8 mouse cellular contexts compared by ENCODE assay signal in genomic region chr13:51792135-51792573, GRCm38 (mm10). TPM values are rescaled to one million over a fixed set of nuclear protein-coding genes. Genes with fewer than 3 reads are reported as not detected.
DNase-seq lines count a peak whose midpoint lies in the region; ATAC-seq lines count a peak whose summit lies in the region.

No protein-coding gene starts in this region.

- no peaks in the 10 kb centered on the region for H3K36me3 ChIP-seq in kidney, embryonic 14.5 days (ENCODE audit: control insufficient read depth, insufficient read depth, low read length)
- H3K36me3 ChIP-seq in forebrain, embryonic 12.5 days (replicated peaks): no peaks in the 10 kb centered on the region
- H3K36me3 ChIP-seq in kidney, embryonic 15.5 days: no peaks in the 10 kb centered on the region
- no peaks in the 10 kb centered on the region for H3K36me3 ChIP-seq in midbrain, embryonic 16.5 days (ENCODE audit: control insufficient read depth, insufficient read depth, low read length)

- peak overlapping the region; percentile 74 for H3K9ac ChIP-seq in kidney, embryonic 14.5 days (ENCODE audit: low read depth, low read length)
- peak overlapping the region; percentile 82 for H3K9ac ChIP-seq in forebrain, embryonic 12.5 days
- H3K9ac ChIP-seq in kidney, embryonic 15.5 days: peak overlapping the region; percentile 77
- peak overlapping the region; percentile 91 for H3K9ac ChIP-seq in midbrain, embryonic 16.5 days (ENCODE audit: low read depth, low read length)

- no peak overlapping the region for H3K27ac ChIP-seq in kidney, embryonic 14.5 days (ENCODE audit: low read depth, low read length)
- H3K27ac ChIP-seq in forebrain, embryonic 12.5 days: no peak overlapping the region
- 0 out of 2 replicates have a peak overlapping the region, but pooled peaks have one; percentile 73 for H3K27ac ChIP-seq in kidney, embryonic 15.5 days
- no peak overlapping the region for H3K27ac ChIP-seq in midbrain, embryonic 16.5 days (ENCODE audit: low read length)

- DNase-seq in kidney, postnatal 10 days: no peak
- DNase-seq in MN1 (ENCODE audit: low spot score): peak; percentile 37
- DNase-seq in adrenal gland, adult 18-20 months (ENCODE audit: low spot score in 2 of 2): no peak
- no peak for DNase-seq in embryo, embryonic 11 days

- peak overlapping the region; percentile 80 for H3K4me2 ChIP-seq in kidney, embryonic 14.5 days (replicated peaks; ENCODE audit: low read depth, low read length)
- H3K4me2 ChIP-seq in forebrain, embryonic 12.5 days: peak overlapping the region; percentile 92
- H3K4me2 ChIP-seq in kidney, embryonic 15.5 days: peak overlapping the region; percentile 98
- peak overlapping the region; percentile 89 for H3K4me2 ChIP-seq in midbrain, embryonic 16.5 days (ENCODE audit: low read length)

- ATAC-seq in kidney, embryonic 14.5 days (ENCODE audit: low FRiP score, low TSS enrichment): no peak; the same call in 1 of the 2 replicates
- no peak for ATAC-seq in forebrain, embryonic 12.5 days (ENCODE audit: low FRiP score)
- ATAC-seq in kidney, embryonic 15.5 days (replicated peaks; ENCODE audit: low FRiP score): no peak
- peak; percentile 27; the same call in 1 of the 2 replicates for ATAC-seq in midbrain, embryonic 16.5 days

- H3K4me3 ChIP-seq in kidney, embryonic 14.5 days (ENCODE audit: low read length): peak overlapping the region; percentile 65
- H3K4me3 ChIP-seq in forebrain, embryonic 12.5 days (replicated peaks): peak overlapping the region; percentile 84
- peak overlapping the region; percentile 84 for H3K4me3 ChIP-seq in kidney, embryonic 15.5 days (replicated peaks)
- peak overlapping the region; percentile 87 for H3K4me3 ChIP-seq in midbrain, embryonic 16.5 days (ENCODE audit: low read depth, low read length)

- H3K4me1 ChIP-seq in kidney, embryonic 14.5 days (ENCODE audit: control insufficient read depth, insufficient read depth, low read length): peaks cover 10% of the 10 kb centered on the region
- peaks cover 18% of the 10 kb centered on the region for H3K4me1 ChIP-seq in forebrain, embryonic 12.5 days
- peaks cover 33% of the 10 kb centered on the region for H3K4me1 ChIP-seq in kidney, embryonic 15.5 days
- H3K4me1 ChIP-seq in midbrain, embryonic 16.5 days (ENCODE audit: control insufficient read depth, insufficient read depth, low read length): peaks cover 23% of the 10 kb centered on the region

- 25% methylated on average over 11 of the region's 11 CpGs for WGBS in kidney, embryonic 14.5 days
- 35% methylated on average over 11 of the region's 11 CpGs for WGBS in forebrain, embryonic 12.5 days
- 24% methylated on average over 11 of the region's 11 CpGs for WGBS in kidney, embryonic 15.5 days
- WGBS in midbrain, embryonic 16.5 days: 26% methylated on average over 11 of the region's 11 CpGs

- peaks cover 7% of the 10 kb centered on the region for H3K27me3 ChIP-seq in kidney, embryonic 14.5 days (ENCODE audit: control insufficient read depth, insufficient read depth, low read length)
- peaks cover 38% of the 10 kb centered on the region for H3K27me3 ChIP-seq in forebrain, embryonic 12.5 days
- H3K27me3 ChIP-seq in kidney, embryonic 15.5 days: peaks cover 23% of the 10 kb centered on the region
- no peaks in the 10 kb centered on the region for H3K27me3 ChIP-seq in midbrain, embryonic 16.5 days (ENCODE audit: control insufficient read depth, insufficient read depth, low read depth, low read length)

- H3K9me3 ChIP-seq in kidney, embryonic 14.5 days (ENCODE audit: control insufficient read depth, low read length): no peaks in the 10 kb centered on the region
- H3K9me3 ChIP-seq in forebrain, embryonic 12.5 days: no peaks in the 10 kb centered on the region
- H3K9me3 ChIP-seq in kidney, embryonic 15.5 days (replicated peaks): no peaks in the 10 kb centered on the region
- H3K9me3 ChIP-seq in midbrain, embryonic 16.5 days (replicated peaks; ENCODE audit: control insufficient read depth, low read length, poor library complexity, severe bottlenecking): no peaks in the 10 kb centered on the region

RNA-seq across cellular contexts. Expression of gene Sema4d, which starts 1.4 kb away (rescaled TPM):
- polyA plus RNA-seq in kidney, embryonic 14.5 days (2014; fragmentation: Nextera tagmentation; extraction: Ambion mirVana): 11.3 and 20.2 TPM in 2 replicates
- polyA plus RNA-seq in forebrain, embryonic 12.5 days (2016; fragmentation: Nextera tagmentation; extraction: Ambion mirVana): 8.2 and 11.4 TPM in 2 replicates
- 19.6 and 20.3 TPM in 2 replicates for polyA plus RNA-seq in kidney, embryonic 15.5 days (2015; fragmentation: Nextera tagmentation; extraction: Ambion mirVana)
- 15.4 and 16.7 TPM in 2 replicates for polyA plus RNA-seq in midbrain, embryonic 16.5 days (2015; fragmentation: Nextera tagmentation; extraction: Ambion mirVana)
- total RNA-seq in adrenal gland, adult 18-20 months (2021): 10 to 100 TPM in 1 of 2 experiments, 1 to 10 TPM in 1; 8.0 to 13.5 TPM

RNA-seq across cellular contexts. Expression of gene Gadd45g, which starts 54.3 kb away (rescaled TPM):
- 26.6 and 29.0 TPM in 2 replicates for polyA plus RNA-seq in kidney, embryonic 14.5 days (2014; fragmentation: Nextera tagmentation; extraction: Ambion mirVana)
- polyA plus RNA-seq in forebrain, embryonic 12.5 days (2016; fragmentation: Nextera tagmentation; extraction: Ambion mirVana): 211 and 218 TPM in 2 replicates
- 40.2 and 42.8 TPM in 2 replicates for polyA plus RNA-seq in kidney, embryonic 15.5 days (2015; fragmentation: Nextera tagmentation; extraction: Ambion mirVana)
- 44.2 and 45.5 TPM in 2 replicates for polyA plus RNA-seq in midbrain, embryonic 16.5 days (2015; fragmentation: Nextera tagmentation; extraction: Ambion mirVana)
- 10 to 100 TPM; 44.9 to 80.0 TPM for total RNA-seq in adrenal gland, adult 18-20 months (2021)
